Mouse (Mus musculus): ENCODE data around the gene Gm10337.

- TF ChIP-seq CTCF (IDR thresholded peaks at IDR 0.05; ENCODE audit: low read depth) (no peak), EP300 (IDR thresholded peaks at IDR 0.05; ENCODE audit: low read depth) (no peak)
These were observed 2.9 kb downstream of the Gm10337 start for GRCm38 (mm10) chr15:102506464-102506830.
